Mouse (Mus musculus) cortical plate, adult 2 months (tissue): Measurements from ENCODE around the gene D630039A03Rik. TPM values are rescaled to one million over a fixed set of nuclear protein-coding genes. Genes with fewer than 3 reads are reported as not detected.

Experiments used
- H3K27ac ChIP-seq: fragments of 200-500 bp; 2 replicates; pipeline ENCODE4 v1.5.1; 2012; ENCODE audit warnings: low read length, control low read depth, inconsistent platforms; ENCODE audit not compliant: insufficient read depth
- H3K4me1 ChIP-seq: fragments of 200-500 bp; 2 replicates; pipeline ENCODE4 v1.6.1; 2011; ENCODE audit warnings: low read length; ENCODE audit not compliant: control insufficient read depth, insufficient read depth
- H3K4me3 ChIP-seq: fragments of 200-500 bp; 2 replicates; pipeline ENCODE4 v1.5.1; 2011; ENCODE audit warnings: mild to moderate bottlenecking, low read length, control low read depth; ENCODE audit not compliant: insufficient read depth
- CTCF ChIP-seq: fragments of 200-500 bp; IDR thresholded peaks from 2 replicates; pipeline ENCODE4 v1.5.1; 2011; ENCODE audit warnings: mild to moderate bottlenecking, control low read depth, low read length; ENCODE audit not compliant: insufficient read depth; ENCODE audit errors: extremely low read depth
- POLR2A ChIP-seq: fragments of 200-500 bp; IDR thresholded peaks from 2 replicates; pipeline ENCODE4 v1.6.1; 2011; ENCODE audit warnings: mild to moderate bottlenecking, low read length, control low read depth; ENCODE audit not compliant: insufficient read depth; ENCODE audit errors: extremely low read depth
- polyA plus RNA-seq: library from polyadenylated mRNA; depleted of rRNA; stranded (reverse); fragments of >200 nt; gene quantifications from 2 replicates; pipeline ENCODE4 v1.2.3, GENCODE M21; 2012; rRNA removed

Gene D630039A03Rik
- polyA plus RNA-seq, 1 experiment = 0.27 TPM

DNA sequence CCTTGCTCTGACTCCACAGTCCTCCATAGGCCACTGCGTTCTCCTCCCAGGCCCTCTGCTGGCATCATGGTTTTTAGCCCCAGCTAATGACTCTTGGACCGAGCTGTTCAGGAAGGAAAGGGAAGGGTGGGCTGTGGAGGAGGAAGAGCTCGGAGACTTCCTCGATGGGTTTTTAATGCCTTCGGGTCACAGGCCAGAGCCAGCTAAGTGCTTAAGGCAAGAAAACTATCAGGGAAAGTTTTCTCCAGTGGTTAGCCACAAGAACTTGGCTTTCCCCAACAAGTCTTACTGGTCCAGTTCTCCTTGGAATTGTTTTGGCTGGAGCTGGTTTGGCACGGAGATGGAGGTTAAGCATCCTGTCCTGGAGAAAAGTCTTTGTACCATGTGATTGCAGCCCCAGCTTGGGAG is 55.9 kb downstream of the D630039A03Rik start:
- TF ChIP-seq POLR2A = no peak
- TF ChIP-seq CTCF = no peak
- Histone ChIP-seq H3K27ac (no peak overlapping the region), H3K4me1 (no peaks in the 10 kb centered on the region), H3K4me3 (no peak overlapping the region)

Other genes starting within 250 kb of the D630039A03Rik start
- 20.8 and 23.0 TPM in 2 replicates for gene Akap2, start 198.6 kb downstream of the D630039A03Rik start, polyA plus RNA-seq
- gene Txn1, start 40.1 kb upstream of the D630039A03Rik start, polyA plus RNA-seq = 106 and 107 TPM in 2 replicates
- gene Txndc8, start 92.8 kb upstream of the D630039A03Rik start, polyA plus RNA-seq = not detected in 2 replicates